Mouse (Mus musculus) heart, adult 2 months (tissue): Measurements from ENCODE around the gene Cilp.

ENCODE experiments used
- CTCF ChIP-seq: fragments of 200-600 bp; IDR thresholded peaks from 2 replicates; pipeline ENCODE4 v1.8.1; 2022; ENCODE audit warnings: antibody characterized with exemption, mild to moderate bottlenecking, moderate library complexity
- EP300 ChIP-seq: fragments of 200-500 bp; IDR thresholded peaks from 2 replicates; pipeline ENCODE4 v1.6.1; 2011; ENCODE audit warnings: low read depth, low read length, control low read depth; ENCODE audit not compliant: insufficient read depth
- POLR2A ChIP-seq: fragments of 200-500 bp; IDR thresholded peaks from 2 replicates; pipeline ENCODE4 v1.6.1; 2011; ENCODE audit warnings: mild to moderate bottlenecking, low read depth, low read length, control low read depth; ENCODE audit not compliant: insufficient read depth

- TF ChIP-seq POLR2A (no peak), CTCF (no peak), EP300 (no peak)
Observed at GRCm38 (mm10) chr9:65325971-65326370, 61.0 kb downstream of the Cilp start.
